Mouse (Mus musculus) cortical plate, adult 2 months (tissue): Measurements from ENCODE around the gene Ripor2.

Experiments used
- CTCF ChIP-seq: fragments of 200-500 bp; IDR thresholded peaks from 2 replicates; pipeline ENCODE4 v1.5.1; 2011; ENCODE audit warnings: mild to moderate bottlenecking, control low read depth, low read length; ENCODE audit not compliant: insufficient read depth; ENCODE audit errors: extremely low read depth
- POLR2A ChIP-seq: fragments of 200-500 bp; IDR thresholded peaks from 2 replicates; pipeline ENCODE4 v1.6.1; 2011; ENCODE audit warnings: mild to moderate bottlenecking, low read length, control low read depth; ENCODE audit not compliant: insufficient read depth; ENCODE audit errors: extremely low read depth

- TF ChIP-seq CTCF (no peak), POLR2A (no peak)
Observed at GRCm38 (mm10) chr13:24715601-24716000, 133.6 kb downstream of the Ripor2 start.
